Mouse (Mus musculus): ENCODE results near the gene Mef2d.

- TF ChIP-seq POLR2A (IDR thresholded peaks at IDR 0.05; ENCODE audit: low read depth, low read length), result peak; percentile 32; the same call in 1 of the 2 replicates
- TF ChIP-seq CTCF (IDR thresholded peaks at IDR 0.05; ENCODE audit: extremely low read depth, insufficient read length, insufficient replicate concordance, low read depth, low read length), result no peak
Observed at GRCm38 (mm10) chr3:88140178-88140902, 1.8 kb upstream of the Mef2d start.
